Mouse (Mus musculus) brain, adult 10 weeks (tissue): ENCODE measurements around the gene Kiz. TPM values are rescaled to one million over a fixed set of nuclear protein-coding genes. Genes with fewer than 3 reads are reported as not detected.

Source experiments
- polyA plus RNA-seq: library from polyadenylated mRNA; stranded (reverse); fragments of 350-450 nt; fragmentation: Illumina TruSeq; extraction: RNeasy Lipid Tissue Mini Kit (QIAGEN cat#74804); gene quantifications from one replicate; pipeline ENCODE4 v1.2.3, GENCODE M21; 2015; ENCODE audit warnings: low read depth, low replicate concordance

Kiz gene
- 25.0 TPM for polyA plus RNA-seq

DNA sequence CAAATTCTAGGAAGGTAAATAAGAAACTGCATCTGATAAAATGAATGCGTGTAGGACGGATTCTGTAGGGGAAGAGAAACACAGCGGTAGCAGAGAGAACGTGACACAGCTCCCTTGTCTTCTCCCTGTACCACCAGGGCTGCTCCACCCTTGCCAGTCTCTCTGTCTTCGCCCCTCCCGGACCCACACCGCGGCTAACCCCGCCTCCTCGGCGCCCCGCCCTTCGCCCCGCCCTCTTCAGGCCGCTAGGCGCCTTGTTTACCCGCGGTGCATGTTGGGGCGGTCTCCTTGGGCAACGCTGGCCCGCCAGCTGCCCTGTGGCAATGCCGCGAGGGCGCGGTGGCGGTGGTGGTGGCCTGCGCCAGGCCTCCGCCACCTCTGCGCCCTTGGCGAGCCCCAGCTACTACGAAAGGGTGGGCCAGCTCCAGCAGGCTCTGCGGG lies at the start of gene Kiz:
Kiz (plus strand) TSS at position 266 of the 441 bp plus-strand sequence.

DNA sequence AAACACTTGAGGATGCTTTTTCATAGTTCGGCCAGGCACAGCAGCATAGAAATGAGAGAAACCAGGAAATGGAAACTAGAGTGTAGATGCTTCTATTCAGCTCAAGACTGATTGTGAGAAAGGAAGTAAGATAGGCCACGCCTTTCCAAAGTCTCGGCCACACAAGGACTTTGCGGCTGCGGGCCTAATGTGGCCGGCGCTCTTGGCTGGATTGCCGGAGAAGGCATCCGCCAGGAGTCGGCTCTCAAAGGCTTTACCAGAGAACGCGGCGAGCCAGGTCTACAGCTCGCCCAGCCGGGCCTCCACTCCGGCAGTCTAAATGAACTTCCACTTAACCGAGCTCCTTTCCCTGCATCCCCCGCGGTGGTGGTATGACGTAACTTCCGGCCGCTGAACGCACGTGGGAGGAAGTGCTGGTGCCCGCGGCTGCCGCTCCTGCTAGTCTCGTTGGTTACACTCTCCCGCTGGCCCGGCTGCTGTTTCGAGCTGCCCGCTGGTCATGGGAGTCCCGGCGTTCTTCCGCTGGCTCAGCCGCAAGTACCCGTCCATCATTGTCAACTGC lies 157.0 kb downstream of the Kiz start, which contains the start of gene Xrn2:
Xrn2 (plus strand) TSS at position 374 of the 562 bp plus-strand sequence.

Other genes with a start within 250 kb of the Kiz start
- gene Xrn2, start 157.1 kb downstream of the Kiz start, polyA plus RNA-seq, result 33.2 TPM
- gene Nkx2-4, start 229.6 kb downstream of the Kiz start, polyA plus RNA-seq, result not detected